Mouse (Mus musculus): Measurements from ENCODE around the gene Insl5. TPM values are rescaled to one million over a fixed set of nuclear protein-coding genes. Genes with fewer than 3 reads are reported as not detected.

Insl5 gene
- total RNA-seq, 1 experiment from 2014 or later: not detected

DNA sequence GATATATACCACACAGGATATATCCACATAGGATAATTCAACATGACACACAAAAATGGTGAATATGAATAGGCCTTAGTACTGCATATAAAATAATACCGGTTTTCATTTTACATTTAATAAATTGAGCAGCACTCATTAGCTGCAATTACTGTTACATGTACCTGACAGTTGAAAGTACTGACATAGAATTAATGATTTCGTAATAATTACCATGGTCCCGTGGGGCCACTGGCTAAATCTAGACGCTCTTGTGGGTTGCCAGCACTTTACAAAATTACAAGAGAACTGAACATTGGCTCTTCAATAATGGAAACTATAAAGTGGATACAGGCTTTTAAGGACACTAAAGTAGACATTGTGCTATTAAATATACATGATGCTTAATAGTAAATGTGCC lies 22.0 kb downstream of the Insl5 start:
- no peak for ATAC-seq (replicated peaks; ENCODE audit: insufficient number of reproducible peaks, low FRiP score, low TSS enrichment, poor library complexity, severe bottlenecking)

DNA sequence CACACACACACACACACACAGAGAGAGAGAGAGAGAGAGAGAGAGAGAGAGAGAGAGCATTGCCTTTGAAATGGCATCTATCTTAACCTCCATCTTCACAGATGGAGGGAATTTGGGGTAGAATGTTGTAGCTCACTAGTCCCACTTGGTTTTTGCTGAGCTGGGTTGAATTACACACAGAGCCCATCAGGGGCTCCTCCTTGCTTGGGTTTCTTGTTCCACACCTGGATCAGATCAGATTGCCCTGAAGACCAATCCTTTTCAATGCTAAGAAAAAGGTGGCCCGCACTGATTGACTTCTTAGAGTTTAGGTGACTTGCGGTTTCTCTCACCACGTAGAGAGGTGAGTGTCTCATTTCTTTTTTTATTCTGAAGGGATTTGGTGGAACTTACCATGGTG lies 35.0 kb downstream of the Insl5 start:
- no peak for ATAC-seq (replicated peaks; ENCODE audit: insufficient number of reproducible peaks, low FRiP score, low TSS enrichment, poor library complexity, severe bottlenecking)

DNA sequence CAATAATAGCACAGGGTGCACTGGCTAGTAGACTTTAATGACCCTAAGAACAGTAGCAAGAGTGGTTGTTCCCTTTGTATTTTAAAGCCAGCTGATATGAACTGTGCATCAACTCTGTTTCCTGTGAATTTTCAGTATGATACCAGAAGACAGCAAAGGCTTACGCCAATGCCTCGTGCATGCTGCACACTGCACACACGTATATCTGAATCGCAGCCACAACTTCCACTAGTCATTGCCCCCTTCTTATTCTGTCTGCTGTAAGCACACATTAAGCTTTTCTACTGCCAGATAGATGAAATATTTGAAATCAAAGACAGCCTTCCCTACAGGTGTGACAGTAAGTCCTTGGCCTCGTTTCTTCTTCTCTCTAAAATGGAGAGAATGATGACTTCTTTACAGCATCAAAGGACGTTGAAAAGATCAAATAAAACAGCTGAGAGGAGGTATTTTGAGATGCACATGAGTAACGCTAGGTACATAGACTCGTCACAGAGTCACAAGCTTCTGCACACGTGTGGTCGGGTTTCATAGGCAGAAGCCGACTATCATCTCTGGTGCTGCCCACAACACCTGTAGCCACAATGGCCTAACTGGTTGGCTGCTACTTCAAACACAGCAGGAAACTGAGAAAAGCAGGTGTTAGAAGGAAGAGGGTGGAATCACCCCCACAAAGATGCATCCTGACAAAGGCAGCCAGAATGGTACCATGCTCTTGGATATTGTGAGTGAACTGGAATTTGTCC lies 35.9 kb downstream of the Insl5 start:
- ATAC-seq (replicated peaks; ENCODE audit: insufficient number of reproducible peaks, low FRiP score, low TSS enrichment, poor library complexity, severe bottlenecking): no peak

DNA sequence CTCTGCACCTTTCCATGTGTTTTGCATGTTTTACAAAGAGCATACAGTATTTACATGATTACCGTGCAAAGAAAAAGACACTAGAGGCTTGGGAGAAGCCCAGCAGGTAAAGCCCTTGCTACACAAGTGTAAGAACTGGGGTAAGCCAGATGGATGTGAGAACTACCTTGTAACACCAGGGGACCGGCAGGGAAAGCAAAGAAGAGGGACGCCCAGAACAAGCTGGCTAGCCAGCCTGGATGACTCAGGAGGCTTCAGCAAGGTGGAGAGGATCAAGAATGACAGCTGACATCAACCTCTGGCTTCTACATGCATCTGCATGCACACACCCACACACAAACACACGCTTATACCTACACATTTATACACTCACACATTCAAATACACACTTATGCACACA lies 36.6 kb downstream of the Insl5 start:
- no peak for ATAC-seq (replicated peaks; ENCODE audit: insufficient number of reproducible peaks, low FRiP score, low TSS enrichment, poor library complexity, severe bottlenecking)

DNA sequence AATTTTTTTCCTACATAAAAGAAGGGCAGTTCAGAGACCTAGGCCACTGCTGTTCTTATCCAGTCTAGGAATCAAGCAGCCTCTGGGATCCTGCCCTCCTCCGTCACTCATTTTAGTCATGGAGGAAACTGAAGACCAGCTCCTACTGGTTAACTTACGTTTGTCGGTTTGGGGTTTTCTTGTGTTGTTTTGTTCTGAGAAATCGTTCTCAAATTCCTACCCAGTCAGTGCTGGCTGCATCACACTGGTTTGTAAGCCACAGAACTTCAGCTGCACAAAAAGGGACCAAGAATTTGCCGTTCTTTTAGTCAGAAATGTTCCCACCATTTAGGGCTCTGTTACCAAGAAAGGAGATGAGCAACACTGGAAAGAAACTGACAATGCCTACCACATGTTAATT lies 37.3 kb downstream of the Insl5 start:
- ATAC-seq (replicated peaks; ENCODE audit: insufficient number of reproducible peaks, low FRiP score, low TSS enrichment, poor library complexity, severe bottlenecking): no peak

DNA sequence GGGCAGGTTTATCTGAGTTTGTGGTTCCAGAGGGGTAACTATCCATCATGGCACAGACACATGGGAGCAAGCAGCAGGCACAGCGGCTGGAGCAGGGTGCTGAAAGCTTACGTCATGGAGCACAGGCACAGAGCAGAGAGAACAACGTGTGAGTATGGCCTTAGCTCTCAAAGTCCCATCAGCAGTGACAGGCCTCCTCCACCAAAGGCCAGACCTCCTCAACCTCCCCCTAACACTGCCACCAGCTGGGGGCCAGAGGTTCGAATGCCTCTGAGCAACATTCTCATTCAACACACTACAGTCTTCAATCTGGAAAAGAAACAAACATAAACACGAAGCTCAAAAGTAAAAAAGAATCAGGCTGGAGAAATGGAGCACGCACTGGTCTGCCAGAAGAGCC lies 38.1 kb downstream of the Insl5 start:
- ATAC-seq (replicated peaks; ENCODE audit: insufficient number of reproducible peaks, low FRiP score, low TSS enrichment, poor library complexity, severe bottlenecking): no peak

DNA sequence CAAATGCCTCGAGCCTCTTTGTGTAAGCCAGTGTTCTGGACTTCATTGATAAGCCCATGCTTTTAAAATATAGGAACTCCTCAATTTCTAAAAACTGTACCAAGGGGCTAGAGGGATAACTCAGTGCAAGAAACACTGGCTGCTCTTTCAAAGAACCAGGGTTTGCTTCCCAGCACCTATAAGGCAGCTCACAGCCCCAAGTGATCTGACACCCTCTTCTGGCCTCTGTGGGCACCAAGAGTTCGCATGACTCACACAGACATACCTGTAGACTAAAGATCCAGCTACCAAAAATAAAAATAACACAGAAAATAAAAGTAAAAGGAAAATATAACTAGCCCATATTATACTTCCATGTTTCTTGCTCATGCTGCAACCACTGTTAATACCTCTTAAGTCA lies 38.9 kb downstream of the Insl5 start:
- no peak for ATAC-seq (replicated peaks; ENCODE audit: insufficient number of reproducible peaks, low FRiP score, low TSS enrichment, poor library complexity, severe bottlenecking)

DNA sequence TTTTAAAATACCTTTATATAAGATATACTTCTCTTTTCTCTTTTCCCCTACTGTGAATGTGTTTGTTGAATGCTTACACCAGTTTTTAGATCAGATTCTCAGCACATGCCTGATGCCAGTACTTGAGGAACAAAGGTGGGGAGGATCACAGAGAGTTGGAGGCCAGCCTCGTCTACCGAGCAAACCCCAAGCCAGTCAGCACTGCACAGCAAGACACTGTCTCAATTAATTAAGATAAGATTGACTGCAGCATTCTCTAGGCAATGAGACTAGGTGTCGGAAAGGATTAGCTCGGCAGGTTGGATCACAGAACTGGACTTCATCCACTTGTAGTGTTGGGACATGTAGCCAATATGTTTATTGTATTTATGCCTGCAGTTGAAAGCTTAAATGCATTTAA lies 39.3 kb downstream of the Insl5 start:
- ATAC-seq (replicated peaks; ENCODE audit: insufficient number of reproducible peaks, low FRiP score, low TSS enrichment, poor library complexity, severe bottlenecking): no peak

DNA sequence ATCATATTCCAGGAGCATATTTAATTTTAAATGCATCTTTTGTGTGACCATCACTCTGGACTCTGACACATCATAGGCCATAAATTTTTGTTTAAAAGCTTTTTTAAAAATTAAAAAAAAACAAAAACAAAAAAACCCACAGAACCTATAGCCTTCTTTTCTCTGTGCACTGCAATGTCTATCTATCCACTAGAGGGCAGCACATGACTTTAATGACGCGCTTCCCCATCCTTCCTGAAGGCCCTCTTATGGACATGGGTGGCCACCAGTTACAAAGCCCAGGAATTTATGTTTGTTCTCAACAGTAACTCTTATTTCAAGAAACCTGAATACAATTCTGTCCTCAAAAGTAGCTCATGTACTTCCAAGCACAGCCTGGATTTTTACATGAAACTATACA lies 39.7 kb downstream of the Insl5 start:
- peak; percentile 77 for ATAC-seq (replicated peaks; ENCODE audit: insufficient number of reproducible peaks, low FRiP score, low TSS enrichment, poor library complexity, severe bottlenecking)

GRCm38 (mm10) chr4:102986173-102986572 lies 40.5 kb downstream of the Insl5 start:
- no peak for ATAC-seq (replicated peaks; ENCODE audit: insufficient number of reproducible peaks, low FRiP score, low TSS enrichment, poor library complexity, severe bottlenecking)

GRCm38 (mm10) chr4:102981709-102982108 lies 44.9 kb downstream of the Insl5 start:
- ATAC-seq (replicated peaks; ENCODE audit: insufficient number of reproducible peaks, low FRiP score, low TSS enrichment, poor library complexity, severe bottlenecking): no peak

DNA sequence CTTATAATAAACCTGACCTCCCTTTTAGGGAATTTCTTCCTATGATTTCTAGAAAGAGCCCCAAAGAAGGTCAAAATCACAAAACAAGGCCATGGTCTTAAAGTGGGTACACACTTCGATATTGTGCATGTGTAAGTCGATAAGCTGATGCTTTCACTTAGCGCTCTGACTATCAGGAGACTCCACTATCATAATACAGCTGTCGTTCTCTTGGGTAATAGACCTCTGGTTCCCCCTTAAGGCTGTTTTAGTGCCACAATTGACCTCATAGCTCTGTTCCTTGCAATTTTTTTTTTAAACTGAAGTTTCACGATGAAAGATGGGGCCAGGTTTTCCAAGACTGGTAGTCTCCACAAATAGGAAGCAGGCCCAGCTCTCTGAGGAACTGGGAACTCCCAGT lies 47.3 kb downstream of the Insl5 start:
- no peak for ATAC-seq (replicated peaks; ENCODE audit: insufficient number of reproducible peaks, low FRiP score, low TSS enrichment, poor library complexity, severe bottlenecking)

DNA sequence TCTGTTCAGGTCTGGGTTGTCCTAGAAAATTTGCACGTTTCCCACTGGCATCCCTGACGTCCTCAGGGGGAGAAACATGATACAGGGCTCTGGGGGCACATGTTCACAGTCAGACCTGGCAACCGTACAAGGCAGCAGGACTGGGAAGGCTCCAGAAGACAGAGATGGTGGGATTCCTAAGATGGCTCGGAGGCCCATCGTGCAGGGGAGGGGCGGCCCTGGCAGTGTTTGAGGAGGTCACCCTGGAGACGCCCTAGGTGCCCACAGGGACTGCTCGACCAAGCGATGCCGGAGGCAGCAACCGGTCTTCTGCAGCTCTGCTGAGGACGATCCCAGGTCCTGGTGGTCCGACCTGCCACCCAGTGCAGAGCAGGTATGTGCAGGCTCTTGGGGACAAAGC lies 48.2 kb downstream of the Insl5 start, which contains the start of gene Tctex1d1:
Gene Tctex1d1 (plus strand): TSS at position 167 of the 400 bp plus-strand sequence.
- 0 out of 2 replicates have a peak, but pooled peaks have one; percentile 40 for ATAC-seq (replicated peaks; ENCODE audit: insufficient number of reproducible peaks, low FRiP score, low TSS enrichment, poor library complexity, severe bottlenecking)

DNA sequence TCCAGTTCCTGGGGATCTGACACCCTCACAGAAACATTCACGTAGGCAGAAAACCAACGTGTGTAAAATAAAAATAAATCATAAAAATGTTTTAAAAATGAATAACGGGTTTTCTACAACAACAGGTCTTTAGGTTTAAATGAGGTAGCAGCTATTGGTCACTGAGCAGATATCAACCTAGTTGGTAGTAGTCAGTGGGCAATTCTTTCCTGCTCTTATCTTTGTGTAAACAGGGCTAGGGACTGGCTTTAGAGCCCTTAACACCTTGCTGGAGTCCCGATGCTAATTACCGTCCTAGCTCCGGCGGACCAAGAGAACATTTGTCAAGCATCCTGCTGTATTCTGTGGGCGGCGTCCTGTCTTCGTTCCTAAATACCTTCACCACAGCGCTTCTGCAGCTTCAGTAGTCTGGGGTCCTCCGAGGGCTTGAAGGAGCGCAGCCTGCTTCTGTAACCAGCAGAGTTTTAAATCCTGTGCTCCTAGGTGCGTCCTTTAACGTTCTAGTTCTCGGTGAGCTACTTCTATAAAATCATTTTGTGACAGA lies 48.8 kb downstream of the Insl5 start:
- ATAC-seq (replicated peaks; ENCODE audit: insufficient number of reproducible peaks, low FRiP score, low TSS enrichment, poor library complexity, severe bottlenecking): no peak

DNA sequence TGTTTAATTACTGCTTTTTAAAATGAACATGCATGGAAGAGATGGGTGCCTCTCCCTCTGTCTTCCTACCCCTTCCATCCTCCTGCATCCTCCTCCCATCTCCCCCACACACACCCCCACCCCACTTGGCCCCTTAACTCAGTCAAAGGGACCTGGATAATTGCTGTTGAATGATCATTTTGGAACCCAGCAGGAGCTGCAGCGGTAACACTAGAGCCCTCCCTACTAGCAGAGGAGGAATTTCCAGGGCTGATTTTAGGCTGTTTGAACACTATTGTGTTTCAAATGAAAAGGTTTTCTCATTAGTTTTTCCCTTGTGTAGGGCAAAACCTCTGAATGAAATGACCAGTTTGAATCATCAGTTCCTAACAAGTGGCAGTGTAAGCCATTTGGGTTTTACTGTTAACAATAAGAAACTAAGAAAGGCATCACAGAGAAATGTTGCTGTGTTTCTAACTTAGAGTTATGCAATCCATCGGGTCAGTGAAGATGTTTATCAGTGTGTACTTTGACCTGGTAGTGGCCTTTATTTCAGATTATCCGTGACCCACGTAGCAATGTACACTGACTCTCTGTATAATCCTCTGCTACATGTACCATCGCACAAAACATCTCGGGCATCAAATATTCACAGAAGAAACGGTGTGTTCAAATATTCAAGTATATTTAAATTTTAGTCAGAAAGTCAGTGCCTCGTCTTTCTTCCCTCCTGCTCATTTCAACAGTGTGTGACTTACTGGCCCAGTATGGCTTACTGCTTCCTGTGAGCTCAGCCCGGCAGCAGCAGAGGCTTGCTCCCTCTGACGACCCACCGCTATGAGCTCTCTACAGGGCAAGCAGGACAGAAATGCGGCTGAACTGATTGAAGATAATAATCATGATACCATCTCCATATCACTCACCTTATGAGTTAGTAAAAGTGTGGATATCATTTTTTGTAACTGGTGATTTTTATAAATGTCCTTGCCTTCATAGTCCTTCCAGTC lies 50.1 kb downstream of the Insl5 start:
- ATAC-seq (replicated peaks; ENCODE audit: insufficient number of reproducible peaks, low FRiP score, low TSS enrichment, poor library complexity, severe bottlenecking): no peak

GRCm38 (mm10) chr4:102974172-102974571 lies 52.5 kb downstream of the Insl5 start:
- no peak for ATAC-seq (replicated peaks; ENCODE audit: insufficient number of reproducible peaks, low FRiP score, low TSS enrichment, poor library complexity, severe bottlenecking)

DNA sequence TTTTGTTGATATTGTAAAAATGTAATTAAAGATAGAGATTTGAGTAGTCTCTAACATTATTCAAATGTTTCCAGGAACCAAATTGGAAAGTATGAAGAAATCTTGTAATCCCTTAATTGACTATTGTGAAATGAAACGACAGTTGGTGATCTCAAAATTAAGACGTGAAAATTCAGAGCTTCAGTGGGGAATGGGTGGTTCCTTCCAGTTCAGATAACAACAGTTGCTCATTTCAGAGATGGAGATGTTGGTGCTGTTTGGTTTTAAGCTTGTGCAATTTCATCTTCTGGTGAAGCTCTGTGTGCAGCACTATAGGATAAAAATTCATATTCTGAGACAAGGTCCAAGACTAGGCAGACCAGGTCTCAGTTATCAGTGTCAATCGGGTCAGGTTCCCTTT lies 54.6 kb downstream of the Insl5 start:
- ATAC-seq (replicated peaks; ENCODE audit: insufficient number of reproducible peaks, low FRiP score, low TSS enrichment, poor library complexity, severe bottlenecking): no peak

DNA sequence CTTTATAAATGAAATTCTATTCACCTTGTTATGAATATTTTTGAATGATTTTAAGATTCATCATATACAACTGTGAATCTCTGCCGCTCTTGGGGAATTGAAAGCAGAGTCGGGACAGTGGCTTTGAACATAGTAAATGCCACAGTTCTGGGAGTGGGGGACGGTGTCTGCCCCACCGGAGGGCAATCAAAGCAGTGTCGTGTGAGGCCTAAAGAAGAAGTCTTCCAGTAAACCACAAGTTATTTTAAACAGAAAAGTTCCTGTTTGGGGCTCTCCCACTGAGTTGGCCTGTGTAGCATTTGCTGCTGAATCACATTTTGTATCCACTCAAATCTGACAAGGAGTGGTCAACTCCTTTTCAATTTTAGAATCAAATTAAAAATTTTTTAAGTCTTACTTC lies 55.5 kb downstream of the Insl5 start:
- no peak for ATAC-seq (replicated peaks; ENCODE audit: insufficient number of reproducible peaks, low FRiP score, low TSS enrichment, poor library complexity, severe bottlenecking)

DNA sequence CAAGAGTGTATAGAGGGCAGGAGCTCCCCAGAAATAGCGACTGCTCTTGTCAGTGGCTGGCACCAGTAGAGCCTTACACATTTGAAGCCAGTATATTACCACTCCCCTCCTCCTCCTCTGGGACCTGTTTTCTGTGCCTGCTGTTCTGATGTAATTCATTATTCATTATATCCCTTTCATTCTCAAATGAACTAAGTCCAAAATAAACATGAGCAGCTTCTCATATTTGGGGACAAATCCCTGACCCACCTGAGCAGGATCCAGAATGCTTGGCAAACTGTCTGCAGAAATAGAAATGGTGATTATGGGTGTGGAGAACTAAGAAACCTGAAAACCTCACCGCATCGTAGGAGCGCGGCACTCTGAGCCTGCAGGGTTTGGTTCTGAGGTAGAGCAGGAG lies 57.0 kb downstream of the Insl5 start:
- ATAC-seq (replicated peaks; ENCODE audit: insufficient number of reproducible peaks, low FRiP score, low TSS enrichment, poor library complexity, severe bottlenecking): no peak

Data from monocyte, adult 5-6 weeks (primary cell).